Mouse (Mus musculus) neural tube, postnatal 0 days (tissue): ENCODE results near the gene Olfr1377. TPM values are rescaled to one million over a fixed set of nuclear protein-coding genes. Genes with fewer than 3 reads are reported as not detected.

ENCODE experiments used
- polyA plus RNA-seq: library from polyadenylated mRNA; unstranded; fragments of >200 nt; fragmentation: Nextera tagmentation; extraction: Ambion mirVana; gene quantifications from 2 replicates; pipeline ENCODE4 v1.2.1, GENCODE M21; 2015

Gene Olfr1377
- polyA plus RNA-seq, result not detected in 2 replicates

GRCm38 (mm10) chr11:50981667-50982066 is at the start of gene Olfr1377:
Olfr1377 (plus strand) TSS chr11:50981967.

DNA sequence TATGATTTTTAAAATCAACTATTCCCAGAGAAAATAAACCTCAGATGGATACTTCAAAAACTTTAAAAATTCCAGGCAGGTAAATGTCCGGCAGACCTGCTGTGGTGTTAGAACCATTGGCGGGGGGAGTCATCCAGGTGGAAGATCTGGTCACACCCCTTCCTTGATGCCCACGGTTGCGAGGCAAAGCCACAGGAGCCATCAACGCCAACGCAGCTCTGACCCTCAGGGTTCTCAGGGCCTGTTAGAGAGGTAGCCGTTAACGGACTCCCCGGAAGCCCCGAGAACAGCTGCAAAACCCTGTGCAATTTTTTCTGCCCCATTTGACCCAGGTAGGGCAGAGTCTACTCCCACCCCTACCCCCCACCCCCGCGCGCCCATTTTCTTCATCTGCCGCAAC is 38.3 kb upstream of the Olfr1377 start, which contains the start of gene 4933414I15Rik:
Gene 4933414I15Rik, minus strand, starts transcription at position 260 of the 400 bp plus-strand sequence.

DNA sequence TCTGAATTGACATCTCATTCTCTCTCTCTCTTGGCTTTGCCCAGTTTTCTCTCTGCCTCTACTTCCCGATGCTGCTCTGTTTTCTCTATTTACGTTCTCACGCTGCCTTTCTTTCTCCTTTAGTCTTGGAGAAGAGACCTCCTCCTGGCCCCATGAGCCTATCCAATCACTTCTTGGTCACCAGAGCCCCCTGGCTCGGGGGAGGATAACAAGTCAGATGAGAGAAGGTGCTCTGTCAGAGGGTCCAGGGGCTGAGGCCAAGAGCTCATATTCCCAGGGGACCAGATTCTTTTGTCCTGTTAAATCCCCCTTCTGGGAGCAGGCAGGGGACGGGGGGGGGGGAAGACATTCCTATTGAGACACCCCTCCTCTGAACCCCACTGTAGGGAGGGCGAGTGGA is 28.1 kb upstream of the Olfr1377 start, which contains the start of gene Prop1:
Gene Prop1, minus strand, starts transcription at position 101 of the 400 bp plus-strand sequence.

DNA sequence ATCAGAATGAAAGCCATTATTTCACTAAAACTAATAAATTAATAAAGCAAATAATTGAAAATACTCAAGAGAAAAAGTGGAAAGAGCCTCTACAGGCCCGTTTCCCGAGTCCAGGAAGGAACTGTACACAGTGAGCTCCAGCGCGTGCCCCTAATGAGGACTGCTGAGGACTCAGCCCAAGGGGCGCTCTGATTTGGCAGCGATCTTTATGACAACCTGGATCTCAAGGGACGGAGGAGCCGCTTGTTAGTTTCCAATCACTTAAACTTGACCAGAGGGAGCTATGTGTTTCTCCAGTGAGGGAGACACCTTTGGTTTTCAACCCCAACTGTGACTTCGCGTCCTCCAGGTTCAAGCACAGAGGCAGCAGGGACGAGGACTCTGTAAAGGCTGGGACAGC is 15.5 kb upstream of the Olfr1377 start, which contains the start of gene Olfr1378:
Gene Olfr1378, plus strand, starts transcription at position 301 of the 400 bp plus-strand sequence.

GRCm38 (mm10) chr11:51003296-51003695 is 21.5 kb downstream of the Olfr1377 start, which contains the start of gene Olfr51:
Olfr51 (plus strand) TSS chr11:51003596.

DNA sequence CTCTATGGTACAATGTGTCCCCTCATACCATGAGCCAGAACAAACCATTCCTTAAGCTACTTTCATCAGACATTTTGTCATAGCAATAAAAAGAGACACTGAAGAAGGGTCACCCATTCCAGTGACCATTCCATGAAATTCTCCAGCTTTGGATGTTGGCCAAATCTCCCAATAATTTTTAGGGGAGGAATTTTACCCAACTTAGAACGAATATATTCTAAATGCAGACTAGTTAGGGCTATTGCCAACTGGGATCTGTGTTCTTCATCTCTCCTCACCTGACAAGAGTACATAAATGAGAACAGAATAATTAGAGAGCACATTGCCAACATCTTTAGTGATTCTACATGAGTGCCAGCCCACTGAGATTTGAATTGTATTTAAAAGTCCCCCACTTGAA is 32.2 kb downstream of the Olfr1377 start, which contains the start of gene Olfr54:
Gene Olfr54, plus strand, starts transcription at position 301 of the 400 bp plus-strand sequence.

Other genes with a start within 250 kb of the Olfr1377 start
- gene Zfp354c, start 154.2 kb upstream of the Olfr1377 start, polyA plus RNA-seq, result 27.4 and 34.4 TPM in 2 replicates
- gene Zfp879, start 140.4 kb upstream of the Olfr1377 start, polyA plus RNA-seq, result 0.98 and 1.3 TPM in 2 replicates
- gene Grm6, start 131.3 kb upstream of the Olfr1377 start, polyA plus RNA-seq, result not detected in 2 replicates
- gene Zfp454, start 94.3 kb upstream of the Olfr1377 start, polyA plus RNA-seq, result 7.0 and 9.1 TPM in 2 replicates
- 23.1 and 25.9 TPM in 2 replicates for gene Zfp2, start 65.8 kb upstream of the Olfr1377 start, polyA plus RNA-seq
- 3.9 and 4.2 TPM in 2 replicates for gene Zfp354b, start 50.3 kb upstream of the Olfr1377 start, polyA plus RNA-seq
- not detected in 2 replicates for gene 4933414I15Rik, start 38.2 kb upstream of the Olfr1377 start, polyA plus RNA-seq
- not detected in 2 replicates for gene Prop1, start 28.2 kb upstream of the Olfr1377 start, polyA plus RNA-seq
- not detected in 2 replicates for gene Olfr1378, start 15.4 kb upstream of the Olfr1377 start, polyA plus RNA-seq
- not detected in 2 replicates for gene Olfr51, start 21.6 kb downstream of the Olfr1377 start, polyA plus RNA-seq
- gene Olfr54, start 32.3 kb downstream of the Olfr1377 start, polyA plus RNA-seq, result not detected in 2 replicates
- gene Olfr1375, start 66.1 kb downstream of the Olfr1377 start, polyA plus RNA-seq, result not detected in 2 replicates
- gene Zfp354a, start 77.3 kb downstream of the Olfr1377 start, polyA plus RNA-seq, result 8.6 and 11.6 TPM in 2 replicates
- not detected in 2 replicates for gene Gm12569, start 238.5 kb downstream of the Olfr1377 start, polyA plus RNA-seq